Mouse (Mus musculus): ENCODE data around the gene Tut1. TPM values are rescaled to one million over a fixed set of nuclear protein-coding genes. Genes with fewer than 3 reads are reported as not detected.

Tut1 gene
- polyA plus RNA-seq, 1 experiment: 20.8 TPM

DNA sequence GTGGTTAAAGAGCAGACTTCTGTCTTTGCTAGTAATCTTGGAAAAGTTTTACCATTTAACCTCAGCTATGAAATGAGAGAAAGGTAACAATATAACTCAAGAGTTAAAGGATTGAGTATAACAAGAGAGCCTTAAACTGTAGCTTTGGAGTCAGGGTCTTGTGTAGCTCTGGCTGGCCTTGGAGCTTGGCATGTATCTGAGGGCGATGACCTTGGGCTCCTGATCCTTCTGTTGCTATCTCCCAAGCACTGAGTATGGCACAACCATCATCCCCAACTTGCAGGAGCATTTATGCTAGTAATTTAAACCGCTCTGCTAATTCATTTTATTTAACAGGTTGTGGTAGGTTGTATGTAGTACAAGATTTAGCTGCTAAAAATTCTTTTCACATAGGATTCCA is 21.8 kb downstream of the Tut1 start:
- WGBS: 96% methylated on average over 2 of the region's 2 CpGs

DNA sequence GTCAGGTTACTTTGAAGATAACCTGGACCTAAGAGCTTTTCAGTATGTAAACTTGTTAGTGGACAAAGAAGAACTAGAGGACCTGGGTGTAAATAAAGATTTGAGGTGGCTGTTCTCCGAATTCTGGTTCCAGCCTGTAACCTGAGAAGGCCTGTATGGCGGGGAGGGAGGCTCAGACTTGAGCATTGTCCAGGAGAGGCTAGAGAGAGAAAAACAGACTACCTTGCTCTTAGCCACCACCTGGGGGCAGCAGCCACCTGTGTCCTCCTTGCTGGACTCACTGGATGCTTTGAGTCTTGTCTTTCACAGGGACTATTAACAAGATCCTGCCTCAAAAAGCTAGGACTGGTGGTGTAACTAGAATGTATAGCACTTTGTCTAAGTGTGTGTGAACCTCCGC is 22.9 kb downstream of the Tut1 start:
- H3K27ac ChIP-seq (ENCODE audit: insufficient read depth, low read length): no peak overlapping the region
- peak; percentile 52 to 58 for DNase-seq
- TF ChIP-seq CTCF (IDR thresholded peaks at IDR 0.05; ENCODE audit: borderline replicate concordance, insufficient read depth, low read depth, low read length) (peak; percentile 89), POLR2A (IDR thresholded peaks at IDR 0.05; ENCODE audit: borderline replicate concordance, insufficient read depth, low read length) (no peak)
- 37% methylated on average over 3 of the region's 3 CpGs for WGBS
- H3K4me1 ChIP-seq (ENCODE audit: control insufficient read depth, insufficient read depth, low read length): no peaks in the 10 kb centered on the region
- H3K4me3 ChIP-seq (replicated peaks; ENCODE audit: insufficient read depth, low read depth, low read length): no peak overlapping the region
- no peaks in the 10 kb centered on the region for H3K27me3 ChIP-seq (ENCODE audit: control insufficient read depth, insufficient read depth, low read length)

More for the DNA sequence above, 21.8 kb downstream of the Tut1 start:
- DNase-seq: no peak
- Histone ChIP-seq H3K4me3 (replicated peaks; ENCODE audit: insufficient read depth, low read depth, low read length) (no peak overlapping the region), H3K27ac (ENCODE audit: insufficient read depth, low read length) (no peak overlapping the region), H3K4me1 (ENCODE audit: control insufficient read depth, insufficient read depth, low read length) (no peaks in the 10 kb centered on the region), H3K27me3 (ENCODE audit: control insufficient read depth, insufficient read depth, low read length) (no peaks in the 10 kb centered on the region)
- TF ChIP-seq POLR2A (IDR thresholded peaks at IDR 0.05; ENCODE audit: borderline replicate concordance, insufficient read depth, low read length): no peak
- no peak for TF ChIP-seq CTCF (IDR thresholded peaks at IDR 0.05; ENCODE audit: borderline replicate concordance, insufficient read depth, low read depth, low read length)

DNA sequence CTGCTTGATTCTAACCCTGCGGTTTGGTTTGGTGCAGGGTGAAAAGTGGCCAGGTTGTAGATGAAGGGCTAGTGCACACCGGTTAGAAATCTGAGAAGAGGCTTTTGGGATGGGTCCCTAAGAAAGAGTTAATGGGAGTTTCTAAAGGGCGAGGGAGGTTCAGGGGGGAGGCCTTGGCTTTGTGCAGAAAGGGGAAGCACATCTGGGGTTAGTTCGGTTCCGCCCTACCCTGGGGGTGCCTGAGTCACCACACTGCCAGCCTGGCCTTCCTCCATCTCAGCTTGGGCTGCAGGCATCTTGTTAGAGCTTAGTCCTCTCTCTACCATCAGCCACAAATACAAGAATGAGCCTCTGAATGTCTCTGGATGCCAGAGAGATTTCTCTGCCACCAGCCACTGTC is 27.1 kb downstream of the Tut1 start:
- WGBS: 49% methylated on average over 5 of the region's 5 CpGs
- H3K4me3 ChIP-seq (replicated peaks; ENCODE audit: insufficient read depth, low read depth, low read length): no peak overlapping the region
- no peak for TF ChIP-seq POLR2A (IDR thresholded peaks at IDR 0.05; ENCODE audit: borderline replicate concordance, insufficient read depth, low read length)
- no peak for TF ChIP-seq CTCF (IDR thresholded peaks at IDR 0.05; ENCODE audit: borderline replicate concordance, insufficient read depth, low read depth, low read length)
- H3K27me3 ChIP-seq (ENCODE audit: control insufficient read depth, insufficient read depth, low read length): no peaks in the 10 kb centered on the region
- H3K27ac ChIP-seq (ENCODE audit: insufficient read depth, low read length): no peak overlapping the region
- H3K4me1 ChIP-seq (ENCODE audit: control insufficient read depth, insufficient read depth, low read length): no peaks in the 10 kb centered on the region; the same call in 1 of the 2 replicates
- no peak for DNase-seq

DNA sequence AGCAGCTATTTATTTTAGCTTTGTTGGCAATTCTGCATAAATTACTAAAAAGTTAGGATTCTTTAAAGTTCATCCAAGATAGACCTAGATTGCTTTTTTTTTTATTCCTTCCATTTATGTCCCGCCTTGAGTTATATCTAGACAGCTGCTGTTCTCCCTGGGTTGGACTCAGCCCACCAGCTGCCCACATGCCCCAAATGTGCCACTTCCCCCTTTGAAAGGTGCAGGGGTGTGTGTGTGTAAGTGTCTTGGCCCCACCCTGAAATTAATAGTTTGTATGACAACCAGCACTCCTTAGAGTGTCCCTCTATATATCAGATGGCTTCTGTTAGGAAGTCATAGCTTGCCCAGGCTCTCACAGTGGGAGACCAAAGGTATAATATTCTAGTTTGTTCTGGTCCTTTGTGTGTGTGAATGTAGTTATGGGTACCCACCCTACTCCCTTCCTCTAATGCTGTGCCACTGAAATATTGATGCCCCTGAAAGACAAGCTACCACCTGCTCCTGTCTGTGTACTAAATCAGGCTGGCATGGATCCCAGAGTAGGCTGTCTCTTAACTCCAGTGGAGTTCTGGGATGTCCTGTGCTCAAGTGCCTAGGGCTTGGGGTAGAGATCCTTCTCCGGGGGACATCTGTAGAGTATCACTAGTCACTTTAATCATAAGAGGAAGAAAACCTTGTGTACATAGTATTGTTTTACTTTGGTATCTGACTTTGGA is 28.0 kb downstream of the Tut1 start:
- no peak for DNase-seq
- TF ChIP-seq CTCF (IDR thresholded peaks at IDR 0.05; ENCODE audit: borderline replicate concordance, insufficient read depth, low read depth, low read length): no peak
- no peak for TF ChIP-seq POLR2A (IDR thresholded peaks at IDR 0.05; ENCODE audit: borderline replicate concordance, insufficient read depth, low read length)
- H3K27ac ChIP-seq (ENCODE audit: insufficient read depth, low read length): no peak overlapping the region
- no peaks in the 10 kb centered on the region; the same call in 1 of the 2 replicates for H3K4me1 ChIP-seq (ENCODE audit: control insufficient read depth, insufficient read depth, low read length)
- no peak overlapping the region for H3K4me3 ChIP-seq (replicated peaks; ENCODE audit: insufficient read depth, low read depth, low read length)
- 43% methylated on average over 2 of the region's 2 CpGs for WGBS
- no peaks in the 10 kb centered on the region for H3K27me3 ChIP-seq (ENCODE audit: control insufficient read depth, insufficient read depth, low read length)

DNA sequence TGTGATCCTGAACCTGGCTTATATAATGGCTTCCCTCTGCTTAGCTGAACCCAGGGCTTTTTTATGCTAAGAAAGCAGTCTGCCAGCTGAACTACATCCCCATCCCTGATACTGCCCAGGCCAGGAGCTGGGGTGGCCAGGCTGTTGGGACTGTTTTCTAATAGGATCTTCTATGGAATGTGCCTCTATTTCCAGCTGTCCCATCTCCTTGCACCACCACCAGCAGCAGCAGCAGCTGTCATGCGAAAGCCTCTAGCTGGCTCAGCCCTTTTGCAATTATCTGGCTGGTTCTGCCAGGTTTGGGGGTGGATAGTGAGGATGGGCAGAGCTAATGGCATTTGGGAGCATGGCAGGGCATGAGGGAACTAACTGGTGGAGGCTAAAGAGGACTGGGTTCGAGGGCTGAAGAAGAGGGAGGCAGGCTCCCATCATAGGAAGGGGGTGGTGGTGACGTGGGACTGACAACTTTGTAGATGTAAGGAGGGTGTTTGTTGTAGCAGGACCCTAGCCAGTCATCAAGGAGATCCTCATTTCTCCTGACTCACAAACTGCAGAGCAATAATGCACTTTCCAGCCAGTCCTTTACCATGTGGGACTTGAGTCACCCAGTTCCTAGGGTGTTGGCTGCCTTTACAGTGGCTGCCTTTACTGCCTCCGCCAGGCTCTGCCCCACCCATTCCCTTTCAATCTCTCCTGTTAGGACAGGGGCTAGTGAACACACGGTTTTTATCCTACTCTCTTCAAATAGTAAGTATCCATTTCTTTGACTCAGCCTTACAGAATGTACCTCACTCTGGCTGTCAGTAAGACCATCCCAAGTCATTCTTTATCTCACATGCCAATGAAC is 28.9 kb downstream of the Tut1 start:
- WGBS: 57% methylated on average over 5 of the region's 5 CpGs
- no peak for DNase-seq
- Histone ChIP-seq H3K27me3 (ENCODE audit: control insufficient read depth, insufficient read depth, low read length) (no peaks in the 10 kb centered on the region), H3K4me1 (ENCODE audit: control insufficient read depth, insufficient read depth, low read length) (no peaks in the 10 kb centered on the region; the same call in 1 of the 2 replicates), H3K4me3 (replicated peaks; ENCODE audit: insufficient read depth, low read depth, low read length) (no peak overlapping the region), H3K27ac (ENCODE audit: insufficient read depth, low read length) (no peak overlapping the region)
- no peak for TF ChIP-seq POLR2A (IDR thresholded peaks at IDR 0.05; ENCODE audit: borderline replicate concordance, insufficient read depth, low read length)
- TF ChIP-seq CTCF (IDR thresholded peaks at IDR 0.05; ENCODE audit: borderline replicate concordance, insufficient read depth, low read depth, low read length): no peak

DNA sequence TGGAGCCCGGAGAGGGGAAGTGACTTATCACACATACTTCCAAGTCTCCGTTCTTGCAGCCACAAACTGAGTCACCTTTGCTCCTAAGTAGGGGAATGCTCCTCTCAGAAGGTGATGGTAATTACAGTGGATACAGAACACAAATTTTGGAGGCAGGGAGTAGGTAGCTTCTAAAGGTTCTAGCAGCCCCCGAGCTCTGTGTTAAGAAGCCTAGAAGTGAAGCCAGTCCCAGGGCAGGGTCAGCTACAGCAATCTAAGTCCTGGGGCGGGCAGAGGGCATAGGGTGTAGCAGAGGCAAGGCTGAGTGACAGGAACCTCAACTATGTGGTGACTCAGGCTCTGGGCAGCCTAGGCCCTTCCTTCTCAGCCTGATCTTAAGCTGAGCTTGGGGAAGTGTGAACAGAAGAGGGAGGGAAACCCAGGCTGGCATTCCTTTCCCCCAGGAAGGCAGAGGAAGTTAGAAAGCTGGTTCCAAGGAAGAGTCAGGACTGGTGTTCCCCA is 29.6 kb downstream of the Tut1 start:
- no peak for DNase-seq
- Histone ChIP-seq H3K4me1 (ENCODE audit: control insufficient read depth, insufficient read depth, low read length) (no peaks in the 10 kb centered on the region; the same call in 1 of the 2 replicates), H3K27ac (ENCODE audit: insufficient read depth, low read length) (no peak overlapping the region), H3K4me3 (replicated peaks; ENCODE audit: insufficient read depth, low read depth, low read length) (no peak overlapping the region), H3K27me3 (ENCODE audit: control insufficient read depth, insufficient read depth, low read length) (no peaks in the 10 kb centered on the region)
- TF ChIP-seq CTCF (IDR thresholded peaks at IDR 0.05; ENCODE audit: borderline replicate concordance, insufficient read depth, low read depth, low read length) (no peak), POLR2A (IDR thresholded peaks at IDR 0.05; ENCODE audit: borderline replicate concordance, insufficient read depth, low read length) (no peak)
- WGBS: 61% methylated on average over 4 of the region's 4 CpGs

DNA sequence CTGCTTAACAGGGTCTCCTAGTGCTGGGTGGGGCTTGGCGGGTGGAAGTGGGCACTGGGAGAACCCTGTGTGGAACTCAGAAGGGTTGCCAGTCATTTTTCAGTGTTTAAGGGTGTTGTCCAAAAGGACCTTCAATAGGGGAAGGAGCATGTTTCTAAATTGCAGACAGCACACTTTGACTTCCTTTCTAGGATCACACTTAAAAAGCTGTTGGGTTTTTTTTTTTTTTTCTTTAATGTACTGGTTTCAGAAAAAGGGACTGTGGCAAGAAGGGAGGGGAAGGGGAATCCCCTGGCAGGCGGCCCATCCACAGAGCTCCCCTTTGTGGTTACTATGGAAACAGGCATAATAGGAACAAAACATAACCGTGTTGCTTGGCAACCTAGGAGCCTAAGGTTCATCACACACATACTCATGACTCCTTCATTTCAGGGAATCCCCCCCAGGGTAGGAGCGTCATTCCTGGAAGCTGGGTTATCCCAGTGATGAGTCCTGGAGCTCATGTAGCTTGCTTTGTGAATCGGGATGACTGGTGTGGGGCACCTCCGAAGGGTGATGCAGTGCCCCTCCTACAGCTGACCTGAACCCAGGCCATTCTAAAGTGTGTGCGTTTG is 30.7 kb downstream of the Tut1 start:
- H3K4me3 ChIP-seq (replicated peaks; ENCODE audit: insufficient read depth, low read depth, low read length): no peak overlapping the region
- no peak overlapping the region for H3K27ac ChIP-seq (ENCODE audit: insufficient read depth, low read length)
- H3K27me3 ChIP-seq (ENCODE audit: control insufficient read depth, insufficient read depth, low read length): no peaks in the 10 kb centered on the region
- 15% methylated on average over 7 of the region's 7 CpGs for whole genome bisulfite sequencing
- no peak for DNase-seq
- TF ChIP-seq CTCF (IDR thresholded peaks at IDR 0.05; ENCODE audit: borderline replicate concordance, insufficient read depth, low read depth, low read length) (no peak), POLR2A (IDR thresholded peaks at IDR 0.05; ENCODE audit: borderline replicate concordance, insufficient read depth, low read length) (no peak)
- H3K4me1 ChIP-seq (ENCODE audit: control insufficient read depth, insufficient read depth, low read length): no peaks in the 10 kb centered on the region; the same call in 1 of the 2 replicates
